Mouse (Mus musculus): ENCODE data around the gene Tpm1.

GRCm38 (mm10) chr9:67038686-67039085 lies 10.5 kb downstream of the Tpm1 start:
- TF ChIP-seq CTCF (IDR thresholded peaks at IDR 0.05) (no peak), EP300 (IDR thresholded peaks at IDR 0.05) (no peak)
